Mouse (Mus musculus) MEL (cell line): Measurements from ENCODE around the gene Kansl1. TPM values are rescaled to one million over a fixed set of nuclear protein-coding genes. Genes with fewer than 3 reads are reported as not detected.

ENCODE experiments used
- DNase-seq: peaks from one replicate; pipeline ENCODE4 v3.0.0; 2011; ENCODE audit warnings: low read depth, low spot score
- H3K27ac ChIP-seq: 2 replicates; pipeline ENCODE4 v1.5.1; 2012; ENCODE audit warnings: low read depth, mild to moderate bottlenecking, control low read depth, low read length, moderate library complexity; ENCODE audit not compliant: control insufficient read depth
- H3K27me3 ChIP-seq, 2 experiments: fragments of 150-350 bp in 1 of 2; sonication (generic) in 1 of 2; 2 replicates each; pipeline ENCODE4 v1.6.1; 2012; ENCODE audit warnings: low read length in 2 of 2, mild to moderate bottlenecking in 2 of 2, improper control_type of control experiment in 1 of 2, moderate library complexity in 1 of 2; ENCODE audit not compliant: insufficient read depth in 2 of 2, control insufficient read depth in 1 of 2
- H3K36me3 ChIP-seq, 2 experiments: 2 replicates each; pipeline ENCODE4 v1.6.1; 2012 to 2014; ENCODE audit warnings: low read length in 2 of 2, improper control_type of control experiment in 1 of 2, inconsistent platforms in 1 of 2, mild to moderate bottlenecking in 1 of 2; ENCODE audit not compliant: insufficient read depth in 2 of 2, control insufficient read depth in 1 of 2
- H3K4me1 ChIP-seq, 2 experiments: fragments of 150-350 bp in 1 of 2; sonication (generic) in 1 of 2; 2 replicates each; pipeline ENCODE4 v1.6.1; 2012; ENCODE audit warnings: low read length in 2 of 2, improper control_type of control experiment in 1 of 2, mild to moderate bottlenecking in 1 of 2; ENCODE audit not compliant: insufficient read depth in 2 of 2, control insufficient read depth in 1 of 2
- H3K4me3 ChIP-seq, 2 experiments: fragments of 150-350 bp in 1 of 2; sonication (generic) in 1 of 2; 2 replicates each; pipeline ENCODE4 v1.5.1; 2012; ENCODE audit warnings: low read depth in 2 of 2, low read length in 2 of 2, mild to moderate bottlenecking in 2 of 2, moderate library complexity in 2 of 2, control low read depth in 1 of 2, improper control_type of control experiment in 1 of 2; ENCODE audit not compliant: control insufficient read depth in 1 of 2, insufficient read depth in 1 of 2
- H3K79me2 ChIP-seq: 2 replicates; pipeline ENCODE4 v1.6.1; 2012; ENCODE audit warnings: mild to moderate bottlenecking, low read length, moderate library complexity; ENCODE audit not compliant: control insufficient read depth, poor library complexity, insufficient read depth
- H3K9ac ChIP-seq: 2 replicates; pipeline ENCODE4 v1.6.1; 2012; ENCODE audit warnings: low read depth, mild to moderate bottlenecking, control low read depth, low read length, moderate library complexity; ENCODE audit not compliant: control insufficient read depth, poor library complexity, severe bottlenecking
- H3K9me3 ChIP-seq: fragments of 150-350 bp; sonication (generic); replicated peaks from 2 replicates; pipeline ENCODE4 v1.6.1; 2012; ENCODE audit warnings: mild to moderate bottlenecking, low read length, improper control_type of control experiment, moderate library complexity; ENCODE audit not compliant: insufficient read depth
- BHLHE40 ChIP-seq: IDR thresholded peaks from 2 replicates; pipeline ENCODE4 v1.6.1; 2012; ENCODE audit warnings: low read depth, mild to moderate bottlenecking, inconsistent platforms, low read length, improper control_type of control experiment, borderline replicate concordance
- E2F4 ChIP-seq: IDR thresholded peaks from 2 replicates; pipeline ENCODE4 v1.6.1; 2011; ENCODE audit warnings: low read depth, low read length, improper control_type of control experiment, borderline replicate concordance
- ELF1 ChIP-seq: IDR thresholded peaks from 2 replicates; pipeline ENCODE4 v1.6.1; 2014; ENCODE audit warnings: low read depth, mild to moderate bottlenecking, inconsistent platforms, low read length, improper control_type of control experiment, moderate library complexity
- ETS1 ChIP-seq: IDR thresholded peaks from 2 replicates; pipeline ENCODE4 v1.6.1; 2012; ENCODE audit warnings: low read depth, mild to moderate bottlenecking, inconsistent platforms, low read length, improper control_type of control experiment, moderate library complexity
- MAZ ChIP-seq: IDR thresholded peaks from 2 replicates; pipeline ENCODE4 v1.6.1; 2012; ENCODE audit warnings: low read depth, mild to moderate bottlenecking, inconsistent platforms, low read length, improper control_type of control experiment
- MEF2A ChIP-seq: IDR thresholded peaks from 2 replicates; pipeline ENCODE4 v1.6.1; 2014; ENCODE audit warnings: low read depth, mild to moderate bottlenecking, inconsistent platforms, low read length, improper control_type of control experiment; ENCODE audit not compliant: poor library complexity, insufficient replicate concordance, severe bottlenecking; ENCODE audit errors: extremely low read depth
- MXI1 ChIP-seq: IDR thresholded peaks from 2 replicates; pipeline ENCODE4 v1.6.1; 2011; ENCODE audit warnings: mild to moderate bottlenecking, low read depth, low read length, improper control_type of control experiment
- MYC ChIP-seq: IDR thresholded peaks from 2 replicates; pipeline ENCODE4 v1.6.1; 2011; ENCODE audit warnings: low read depth, mild to moderate bottlenecking, low read length, improper control_type of control experiment, moderate library complexity
- POLR2A ChIP-seq, 2 experiments: IDR thresholded peaks; 2 replicates each; pipeline ENCODE4 v1.6.1; 2011 to 2012; ENCODE audit warnings: low read length in 2 of 2, mild to moderate bottlenecking in 2 of 2, control low read depth in 1 of 2, improper control_type of control experiment in 1 of 2, low read depth in 1 of 2, moderate library complexity in 1 of 2; ENCODE audit not compliant: control insufficient read depth in 1 of 2, insufficient read depth in 1 of 2, poor library complexity in 1 of 2
- POLR2AphosphoS2 ChIP-seq: IDR thresholded peaks from 2 replicates; pipeline ENCODE4 v1.6.1; 2011; ENCODE audit warnings: low read length, improper control_type of control experiment
- SIN3A ChIP-seq: IDR thresholded peaks from 2 replicates; pipeline ENCODE4 v1.6.1; 2012; ENCODE audit warnings: low read length, improper control_type of control experiment, inconsistent platforms
- SMC3 ChIP-seq: IDR thresholded peaks from 2 replicates; pipeline ENCODE4 v1.6.1; 2011; ENCODE audit warnings: low read depth, low read length, improper control_type of control experiment
- TCF12 ChIP-seq: IDR thresholded peaks from 2 replicates; pipeline ENCODE4 v1.6.1; 2014; ENCODE audit warnings: low read depth, mild to moderate bottlenecking, inconsistent platforms, low read length, improper control_type of control experiment, moderate library complexity
- UBTF ChIP-seq: IDR thresholded peaks from 2 replicates; pipeline ENCODE4 v1.6.1; 2012; ENCODE audit warnings: low read depth, mild to moderate bottlenecking, inconsistent platforms, low read length, improper control_type of control experiment, moderate library complexity, borderline replicate concordance; ENCODE audit not compliant: insufficient read depth
- USF2 ChIP-seq, 2 experiments: IDR thresholded peaks; 2 replicates each; pipeline ENCODE4 v1.6.1; 2011 to 2012; ENCODE audit warnings: improper control_type of control experiment in 2 of 2, low read length in 2 of 2, borderline replicate concordance in 1 of 2, inconsistent platforms in 1 of 2, low read depth in 1 of 2, mild to moderate bottlenecking in 1 of 2; ENCODE audit not compliant: insufficient read depth in 1 of 2
- polyA plus RNA-seq, 2 experiments: library from polyadenylated mRNA; stranded (reverse) in 1 of 2; unstranded in 1 of 2; fragments of >175 nt in 1 of 2; fragments of >200 nt in 1 of 2; gene quantifications; 2 replicates each; pipeline versions ENCODE4 v1.2.1 to v1.2.4; 2012; ENCODE audit warnings: low replicate concordance in 2 of 2, low read depth in 1 of 2; ENCODE audit not compliant: insufficient read length in 2 of 2, insufficient read depth in 1 of 2, missing spikeins in 1 of 2
- total RNA-seq: library from RNA; depleted of rRNA; stranded (reverse); fragments of 300-350 nt; gene quantifications from 2 replicates; pipeline ENCODE4 v1.2.3, GENCODE M21; 2012

The Kansl1 gene
- total and polyA plus RNA-seq, 3 experiments = 14.9 to 76.3 (median 56.4) TPM

DNA sequence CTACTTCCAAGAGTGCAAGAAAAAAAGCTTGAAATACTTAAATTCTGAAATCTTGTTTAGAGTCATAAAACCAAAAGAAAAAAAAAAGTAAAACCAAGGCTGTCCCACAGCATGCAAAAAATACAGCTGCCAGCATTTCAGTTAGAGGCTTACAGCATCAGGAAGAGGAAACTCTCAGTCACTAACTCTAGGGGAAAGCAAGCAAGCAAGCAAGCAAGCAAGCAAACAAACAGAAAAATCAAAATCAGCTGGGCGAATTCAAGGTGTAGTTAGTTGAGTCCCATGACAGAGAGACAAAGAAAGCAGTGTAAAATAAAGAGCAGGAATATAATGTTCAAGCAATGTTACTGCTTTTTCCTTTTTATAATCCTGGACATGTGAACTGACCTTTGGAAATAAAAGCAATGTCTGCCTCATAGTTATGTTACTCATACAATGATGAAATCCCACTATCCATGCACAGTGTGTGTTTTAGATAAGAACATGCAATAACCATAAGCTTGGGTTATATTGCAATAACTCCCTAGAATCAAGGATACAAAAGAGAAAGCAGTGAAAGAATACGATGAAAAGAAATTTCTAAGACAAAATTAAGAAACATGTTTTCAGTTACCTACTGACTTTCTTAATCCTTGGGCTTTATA, 85.4 kb downstream of the Kansl1 start:
- peaks cover 18% of the 10 kb centered on the region for H3K79me2 ChIP-seq
- TF ChIP-seq TCF12 = no peak
- TF ChIP-seq POLR2AphosphoS2 = no peak
- TF ChIP-seq SIN3A = no peak
- TF ChIP-seq UBTF = no peak
- no peak for TF ChIP-seq ELF1
- TF ChIP-seq E2F4 = no peak
- no peak for TF ChIP-seq POLR2A (IDR thresholded peaks at IDR 0.05; ENCODE audit: control insufficient read depth in 1 of 2, insufficient read depth in 1 of 2, low read depth in 1 of 2, low read length in 2 of 2, poor library complexity in 1 of 2)
- no peak for TF ChIP-seq MEF2A
- TF ChIP-seq MAZ = no peak
- TF ChIP-seq MXI1 = no peak
- H3K4me1 ChIP-seq = peaks cover 0 to 19% of the 10 kb centered on the region in 2 experiments; a peak in 2 of 4 replicates
- H3K9ac ChIP-seq = no peak overlapping the region
- no peaks in the 10 kb centered on the region for H3K27me3 ChIP-seq
- H3K4me3 ChIP-seq = no peak overlapping the region
- peaks cover 2 to 21% of the 10 kb centered on the region in 2 experiments; a peak in 3 of 4 replicates for H3K36me3 ChIP-seq
- H3K9me3 ChIP-seq = no peaks in the 10 kb centered on the region
- H3K27ac ChIP-seq = no peak overlapping the region
- DNase-seq = no peak

- H3K27ac ChIP-seq = no peak overlapping the region
- TF ChIP-seq MYC (no peak), ETS1 (no peak), BHLHE40 (no peak), SMC3 (no peak), ELF1 (peak; percentile 22; the same call in 1 of the 2 replicates), USF2 (IDR thresholded peaks at IDR 0.05; ENCODE audit: borderline replicate concordance in 1 of 2, insufficient read depth in 1 of 2, low read depth in 1 of 2, low read length in 2 of 2) (no peak)
Observed at GRCm38 (mm10) chr11:104381887-104382286, 86.8 kb downstream of the Kansl1 start.

More at GRCm38 (mm10) chr11:104381887-104382286, 86.8 kb downstream of the Kansl1 start:
- Histone ChIP-seq H3K9me3 (no peaks in the 10 kb centered on the region), H3K9ac (no peak overlapping the region), H3K4me1 (peaks cover 0 to 15% of the 10 kb centered on the region in 2 experiments; a peak in 2 of 4 replicates), H3K27me3 (no peaks in the 10 kb centered on the region), H3K36me3 (peaks cover 6 to 9% of the 10 kb centered on the region in 2 experiments), H3K79me2 (peaks cover 15% of the 10 kb centered on the region), H3K4me3 (no peak overlapping the region)
- peak; percentile 39 for DNase-seq
